8 mouse cellular contexts compared by ENCODE assay signal in genomic region chr6:135362459-135363159, GRCm38 (mm10). TPM values are rescaled to one million over a fixed set of nuclear protein-coding genes. Genes with fewer than 3 reads are reported as not detected.
DNase-seq lines count a peak whose midpoint lies in the region; ATAC-seq and TF ChIP-seq lines count a peak whose summit lies in the region.

TSS of gene Emp1 (plus strand) at chr6:135362545.

- no peaks in the 10 kb centered on the region for H3K27me3 ChIP-seq in forebrain, embryonic 14.5 days (replicated peaks; ENCODE audit: control insufficient read depth, insufficient read depth, low read length)
- no peaks in the 10 kb centered on the region for H3K27me3 ChIP-seq in heart, postnatal 0 days (ENCODE audit: control insufficient read depth, insufficient read depth, low read length)
- H3K27me3 ChIP-seq in lung, postnatal 0 days (replicated peaks; ENCODE audit: insufficient read depth, low read length) = no peaks in the 10 kb centered on the region

- TF ChIP-seq EP300 in heart, postnatal 0 days (IDR thresholded peaks at IDR 0.05; ENCODE audit: low read depth) = peak; percentile 58
- peak; percentile 65 for TF ChIP-seq EP300 in lung, postnatal 0 days (IDR thresholded peaks at IDR 0.05)

- H3K9me3 ChIP-seq in forebrain, embryonic 14.5 days (replicated peaks; ENCODE audit: control insufficient read depth, low read length) = no peaks in the 10 kb centered on the region
- no peaks in the 10 kb centered on the region for H3K9me3 ChIP-seq in heart, postnatal 0 days (replicated peaks; ENCODE audit: control insufficient read depth, low read length)
- H3K9me3 ChIP-seq in lung, postnatal 0 days (ENCODE audit: low read length) = no peaks in the 10 kb centered on the region

- no peak within 1 kb of the TSS for H3K27ac ChIP-seq in forebrain, embryonic 14.5 days (ENCODE audit: low read depth, low read length)
- H3K27ac ChIP-seq in heart, postnatal 0 days (ENCODE audit: low read depth) = peak within 1 kb of the TSS; percentile 94
- H3K27ac ChIP-seq in lung, postnatal 0 days (ENCODE audit: low read length) = peak within 1 kb of the TSS; percentile 90

- DNase-seq in 3134 (ENCODE audit: extremely low read depth, insufficient read length, low spot score) (peak; percentile 93), NIH3T3 (ENCODE audit: low read depth) (peak; percentile 99)
- peak; percentile 64 for DNase-seq in forebrain, embryonic 14.5 days (ENCODE audit: low spot score)
- DNase-seq in heart, postnatal 0 days (ENCODE audit: low spot score) = peak; percentile 81
- DNase-seq in kidney, postnatal 10 days = peak; percentile 87
- peak; percentile 95 for DNase-seq in lung, postnatal 0 days (ENCODE audit: low spot score)
- DNase-seq in ovary, postnatal 10 days (ENCODE audit: low spot score) = peak; percentile 41
- DNase-seq in spleen, adult 12 weeks (ENCODE audit: low spot score) = no peak

- 34% methylated on average over 13 of the region's 13 CpGs for WGBS in forebrain, embryonic 14.5 days
- 19% methylated on average over 13 of the region's 13 CpGs for WGBS in heart, postnatal 0 days
- 4% methylated on average over 13 of the region's 13 CpGs for WGBS in lung, postnatal 0 days

- no peak within 1 kb of the TSS for H3K4me3 ChIP-seq in forebrain, embryonic 14.5 days (ENCODE audit: low read depth, low read length)
- peak within 1 kb of the TSS; percentile 63 for H3K4me3 ChIP-seq in heart, postnatal 0 days (ENCODE audit: low read depth, low read length)
- peak within 1 kb of the TSS; percentile 45 for H3K4me3 ChIP-seq in lung, postnatal 0 days (ENCODE audit: low read depth, low read length)

- H3K4me2 ChIP-seq in forebrain, embryonic 14.5 days (ENCODE audit: low read length) = no peak within 1 kb of the TSS
- H3K4me2 ChIP-seq in heart, postnatal 0 days (ENCODE audit: low read depth, low read length) = peak within 1 kb of the TSS; percentile 53
- peak within 1 kb of the TSS; percentile 49 for H3K4me2 ChIP-seq in lung, postnatal 0 days (replicated peaks; ENCODE audit: low read depth, low read length)

- no peak within 1 kb of the TSS for H3K9ac ChIP-seq in forebrain, embryonic 14.5 days (ENCODE audit: low read length)
- peak within 1 kb of the TSS; percentile 77 for H3K9ac ChIP-seq in heart, postnatal 0 days (replicated peaks; ENCODE audit: low read depth, low read length)
- H3K9ac ChIP-seq in lung, postnatal 0 days (replicated peaks; ENCODE audit: low read depth) = peak within 1 kb of the TSS; percentile 39

- no peaks in the 10 kb centered on the region for H3K36me3 ChIP-seq in forebrain, embryonic 14.5 days (ENCODE audit: control insufficient read depth, insufficient read depth, low read length)
- H3K36me3 ChIP-seq in heart, postnatal 0 days (replicated peaks; ENCODE audit: control insufficient read depth, insufficient read depth, low read length) = no peaks in the 10 kb centered on the region
- no peaks in the 10 kb centered on the region for H3K36me3 ChIP-seq in lung, postnatal 0 days (ENCODE audit: insufficient read depth, low read length)

- peaks cover 5% of the 10 kb centered on the region; the same call in 1 of the 2 replicates for H3K4me1 ChIP-seq in forebrain, embryonic 14.5 days (ENCODE audit: control insufficient read depth, insufficient read depth, low read length)
- H3K4me1 ChIP-seq in heart, postnatal 0 days (ENCODE audit: control insufficient read depth, insufficient read depth) = peaks cover 12% of the 10 kb centered on the region; the same call in 1 of the 2 replicates
- peaks cover 14% of the 10 kb centered on the region for H3K4me1 ChIP-seq in lung, postnatal 0 days (ENCODE audit: insufficient read depth, low read depth, low read length)

- ATAC-seq in forebrain, embryonic 14.5 days = peak; percentile 56
- ATAC-seq in heart, postnatal 0 days (ENCODE audit: insufficient read depth, low read depth) = peak; percentile 63
- peak; percentile 76 for ATAC-seq in lung, postnatal 0 days

- TF ChIP-seq CTCF in heart, postnatal 0 days (IDR thresholded peaks at IDR 0.05; ENCODE audit: low read depth) = no peak
- peak; percentile 14 for TF ChIP-seq CTCF in lung, postnatal 0 days (IDR thresholded peaks at IDR 0.05)

RNA-seq across cellular contexts. Expression of gene Emp1, which starts in this region (rescaled TPM):
- 3.4 and 3.5 TPM in 2 replicates for polyA plus RNA-seq in forebrain, embryonic 14.5 days (2014; fragmentation: Nextera tagmentation; extraction: Ambion mirVana)
- 536 and 674 TPM in 2 replicates for total RNA-seq in heart, postnatal 0 days (2014; rRNA removed; ENCODE audit: low replicate concordance)
- polyA plus RNA-seq in heart, postnatal 0 days (2015; fragmentation: Nextera tagmentation; extraction: Ambion mirVana) = 39.6 and 45.0 TPM in 2 replicates
- 127 and 136 TPM in 2 replicates for polyA plus RNA-seq in lung, postnatal 0 days (2015; fragmentation: Nextera tagmentation; extraction: Ambion mirVana)
